Mouse (Mus musculus) midbrain, embryonic 16.5 days (tissue): ENCODE measurements around the gene Mpdz. TPM values are rescaled to one million over a fixed set of nuclear protein-coding genes. Genes with fewer than 3 reads are reported as not detected.

Source experiments
- ATAC-seq: fragments of 200-750 bp; cut with Nextera tagmentation; 2 replicates; pipeline ENCODE4 v1.8.0; 2017; ENCODE audit warnings: moderate TSS enrichment
- H3K27ac ChIP-seq: fragments of 300-500 bp; sonication (generic); 2 replicates; pipeline ENCODE4 v1.5.1; 2014; ENCODE audit warnings: mild to moderate bottlenecking, low read length, mixed read lengths
- H3K27me3 ChIP-seq: fragments of 300-500 bp; sonication (generic); 2 replicates; pipeline ENCODE4 v1.6.1; 2014; ENCODE audit warnings: low read depth, low read length, mixed read lengths; ENCODE audit not compliant: control insufficient read depth, insufficient read depth
- H3K36me3 ChIP-seq: fragments of 300-500 bp; sonication (generic); 2 replicates; pipeline ENCODE4 v1.6.1; 2014; ENCODE audit warnings: mild to moderate bottlenecking, low read length, moderate library complexity, mixed read lengths; ENCODE audit not compliant: control insufficient read depth, insufficient read depth
- H3K4me1 ChIP-seq: fragments of 300-500 bp; sonication (generic); 2 replicates; pipeline ENCODE4 v1.6.1; 2014; ENCODE audit warnings: mild to moderate bottlenecking, low read length, mixed read lengths; ENCODE audit not compliant: control insufficient read depth, insufficient read depth
- H3K4me2 ChIP-seq: fragments of 300-500 bp; sonication (generic); 2 replicates; pipeline ENCODE4 v1.6.1; 2014; ENCODE audit warnings: mild to moderate bottlenecking, low read length, mixed read lengths
- H3K4me3 ChIP-seq: fragments of 300-500 bp; sonication (generic); 2 replicates; pipeline ENCODE4 v1.5.1; 2014; ENCODE audit warnings: low read depth, mild to moderate bottlenecking, low read length, moderate library complexity, mixed read lengths
- H3K9ac ChIP-seq: fragments of 300-500 bp; sonication (generic); 2 replicates; pipeline ENCODE4 v1.6.1; 2014; ENCODE audit warnings: low read depth, low read length, mixed read lengths
- H3K9me3 ChIP-seq: fragments of 300-500 bp; sonication (generic); replicated peaks from 2 replicates; pipeline ENCODE4 v1.6.1; 2014; ENCODE audit warnings: mild to moderate bottlenecking, low read length, mixed read lengths; ENCODE audit not compliant: control insufficient read depth, poor library complexity, severe bottlenecking
- WGBS: fragments of 180-500 bp; shearing (Covaris S2); extraction: QIAGEN DNeasy Blood & Tissue Kit; methylation state at CpG from one replicate; pipeline ENCODE4 v1.1.7; 2014; 5-methylcytosine and 5-hydroxymethylcytosine counted together
- polyA plus RNA-seq: library from polyadenylated mRNA; unstranded; fragments of >200 nt; fragmentation: Nextera tagmentation; extraction: Ambion mirVana; gene quantifications from 2 replicates; pipeline ENCODE4 v1.2.1, GENCODE M21; 2015

Gene Mpdz
- 12.1 and 15.8 TPM in 2 replicates for polyA plus RNA-seq

- H3K27me3 ChIP-seq = no peaks in the 10 kb centered on the region; the same call in 1 of the 2 replicates
- peak within 1 kb of the TSS; percentile 77 for H3K4me2 ChIP-seq
- H3K36me3 ChIP-seq = no peaks in the 10 kb centered on the region
- H3K9me3 ChIP-seq = no peaks in the 10 kb centered on the region
- H3K27ac ChIP-seq = peak within 1 kb of the TSS; percentile 67
- peak within 1 kb of the TSS; percentile 80 for H3K9ac ChIP-seq
- under 1% methylated on average over 91 of the region's 97 CpGs for WGBS
- peaks cover 5% of the 10 kb centered on the region for H3K4me1 ChIP-seq
- H3K4me3 ChIP-seq = peak within 1 kb of the TSS; percentile 88
- peak; percentile 95 for ATAC-seq
These were observed at the start of gene Mpdz for GRCm38 (mm10) chr4:81442078-81442981. TSS of gene Mpdz (minus strand) at chr4:81442815.

- no peaks in the 10 kb centered on the region for H3K4me1 ChIP-seq
- H3K9me3 ChIP-seq = no peaks in the 10 kb centered on the region
- ATAC-seq = no peak
- H3K4me2 ChIP-seq = no peak overlapping the region
- no peaks in the 10 kb centered on the region for H3K36me3 ChIP-seq
- no peaks in the 10 kb centered on the region for H3K27me3 ChIP-seq
- H3K4me3 ChIP-seq = no peak overlapping the region
- H3K27ac ChIP-seq = no peak overlapping the region
- WGBS = 95% methylated on average over 2 of the region's 2 CpGs
- no peak overlapping the region for H3K9ac ChIP-seq
These were observed 47.9 kb upstream of the Mpdz start for GRCm38 (mm10) chr4:81490556-81490955.

GRCm38 (mm10) chr4:81484603-81485002 is 42.0 kb upstream of the Mpdz start:
- no peak overlapping the region for H3K4me2 ChIP-seq
- H3K36me3 ChIP-seq = no peaks in the 10 kb centered on the region
- 79% methylated on average over 7 of the region's 7 CpGs for WGBS
- H3K27me3 ChIP-seq = no peaks in the 10 kb centered on the region
- no peak overlapping the region for H3K4me3 ChIP-seq
- no peak for ATAC-seq
- H3K27ac ChIP-seq = no peak overlapping the region
- no peaks in the 10 kb centered on the region for H3K9me3 ChIP-seq
- H3K9ac ChIP-seq = peak overlapping the region; percentile 20; the same call in 1 of the 2 replicates
- peaks cover 2% of the 10 kb centered on the region; the same call in 1 of the 2 replicates for H3K4me1 ChIP-seq

GRCm38 (mm10) chr4:81483887-81484602 is 41.4 kb upstream of the Mpdz start:
- H3K27me3 ChIP-seq = no peaks in the 10 kb centered on the region
- no peak overlapping the region for H3K9ac ChIP-seq
- no peak overlapping the region for H3K27ac ChIP-seq
- H3K4me2 ChIP-seq = no peak overlapping the region
- peaks cover 2% of the 10 kb centered on the region; the same call in 1 of the 2 replicates for H3K4me1 ChIP-seq
- H3K36me3 ChIP-seq = no peaks in the 10 kb centered on the region
- no peak for ATAC-seq
- WGBS = 74% methylated on average over 18 of the region's 18 CpGs
- no peaks in the 10 kb centered on the region for H3K9me3 ChIP-seq
- H3K4me3 ChIP-seq = no peak overlapping the region

- ATAC-seq = no peak
- WGBS = 14% methylated on average over 6 of the region's 6 CpGs
- no peaks in the 10 kb centered on the region for H3K36me3 ChIP-seq
- H3K4me1 ChIP-seq = peaks cover 2% of the 10 kb centered on the region; the same call in 1 of the 2 replicates
- H3K9ac ChIP-seq = no peak overlapping the region
- H3K4me3 ChIP-seq = no peak overlapping the region
- no peak overlapping the region for H3K27ac ChIP-seq
- H3K9me3 ChIP-seq = no peaks in the 10 kb centered on the region
- H3K27me3 ChIP-seq = no peaks in the 10 kb centered on the region
- H3K4me2 ChIP-seq = no peak overlapping the region
These were observed 40.5 kb upstream of the Mpdz start for GRCm38 (mm10) chr4:81483159-81483558.

- Histone ChIP-seq H3K27me3 (no peaks in the 10 kb centered on the region), H3K4me1 (no peaks in the 10 kb centered on the region)
- WGBS = 87% methylated on average over 4 of the region's 4 CpGs
These were observed 24.2 kb upstream of the Mpdz start for GRCm38 (mm10) chr4:81466821-81467220.

GRCm38 (mm10) chr4:81465172-81465571 is 22.6 kb upstream of the Mpdz start:
- no peak for ATAC-seq
- H3K4me1 ChIP-seq = no peaks in the 10 kb centered on the region

More at GRCm38 (mm10) chr4:81466821-81467220, 24.2 kb upstream of the Mpdz start:
- Histone ChIP-seq H3K27ac (no peak overlapping the region), H3K4me2 (no peak overlapping the region), H3K4me3 (no peak overlapping the region), H3K36me3 (no peaks in the 10 kb centered on the region), H3K9ac (no peak overlapping the region), H3K9me3 (no peaks in the 10 kb centered on the region)
- ATAC-seq = no peak

GRCm38 (mm10) chr4:81462253-81462652 is 19.6 kb upstream of the Mpdz start:
- H3K9ac ChIP-seq = no peak overlapping the region
- no peak for ATAC-seq
- H3K4me1 ChIP-seq = no peaks in the 10 kb centered on the region
- WGBS = 68% methylated on average over 4 of the region's 4 CpGs
- no peaks in the 10 kb centered on the region for H3K9me3 ChIP-seq
- H3K4me2 ChIP-seq = no peak overlapping the region
- no peaks in the 10 kb centered on the region for H3K36me3 ChIP-seq
- H3K4me3 ChIP-seq = no peak overlapping the region
- no peaks in the 10 kb centered on the region for H3K27me3 ChIP-seq
- no peak overlapping the region for H3K27ac ChIP-seq

More at GRCm38 (mm10) chr4:81465172-81465571, 22.6 kb upstream of the Mpdz start:
- Histone ChIP-seq H3K4me3 (no peak overlapping the region), H3K27me3 (no peaks in the 10 kb centered on the region), H3K36me3 (no peaks in the 10 kb centered on the region), H3K4me2 (no peak overlapping the region), H3K9ac (no peak overlapping the region), H3K27ac (no peak overlapping the region), H3K9me3 (no peaks in the 10 kb centered on the region)
- 93% methylated on average over 3 of the region's 3 CpGs for WGBS

GRCm38 (mm10) chr4:81458921-81459320 is 16.3 kb upstream of the Mpdz start:
- H3K4me1 ChIP-seq = no peaks in the 10 kb centered on the region
- no peak overlapping the region for H3K4me2 ChIP-seq
- no peak for ATAC-seq
- H3K9me3 ChIP-seq = no peaks in the 10 kb centered on the region
- H3K36me3 ChIP-seq = no peaks in the 10 kb centered on the region
- H3K27ac ChIP-seq = no peak overlapping the region
- no peaks in the 10 kb centered on the region for H3K27me3 ChIP-seq
- H3K9ac ChIP-seq = no peak overlapping the region
- WGBS = 89% methylated on average over 1 of the region's 1 CpGs
- no peak overlapping the region for H3K4me3 ChIP-seq
